Mouse (Mus musculus) Patski (cell line): Measurements from ENCODE around the gene Gzmm. TPM values are rescaled to one million over a fixed set of nuclear protein-coding genes. Genes with fewer than 3 reads are reported as not detected.

Experiments used
- ATAC-seq: fragments of 100-300 bp; one replicate; pipeline ENCODE4 v1.8.0; 2021
- CTCF ChIA-PET: fragments of 350-600 bp; sonication (Branson Sonifier 250); formaldehyde crosslinking; loops from one replicate; lab custom pipeline; 2022; ENCODE audit warnings: inconsistent platforms; lab: Charles Lee
- POLR2A ChIA-PET: fragments of 350-600 bp; sonication (Branson Sonifier 250); formaldehyde crosslinking; loops from one replicate; lab custom pipeline; 2022; ENCODE audit warnings: antibody characterized with exemption, inconsistent platforms; lab: Charles Lee
- DNase-seq: peaks from one replicate; pipeline ENCODE4 v3.0.0-alpha.2; 2011; ENCODE audit warnings: low read depth, low spot score
- H3K27me3 ChIP-seq: fragments of 371-371 bp; one replicate; pipeline ENCODE4 v1.5.1; 2021
- CTCF ChIP-seq: fragments of 100-300 bp; IDR thresholded peaks from one replicate; pipeline ENCODE4 v1.5.1; 2021
- in situ Hi-C: fragments of 300-500 bp; cut with MboI; formaldehyde crosslinking; loops from 3 replicates; pipeline ENCODE4 v1.11.1; 2018; ENCODE audit warnings: low pct_unique_long_range_greater_than_20kb, mixed read lengths
- polyA plus RNA-seq: library from polyadenylated mRNA; unstranded; gene quantifications from one replicate; pipeline ENCODE4 v1.2.3, GENCODE M21; 2021

The Gzmm gene
- polyA plus RNA-seq, 1 experiment from 2014 or later, result 0.47 TPM

- TF ChIP-seq CTCF, result no peak
- ATAC-seq (peak; percentile 33), DNase-seq (no peak)
- H3K27me3 ChIP-seq, result no peaks in the 10 kb centered on the region
- ChIA-PET POLR2A (no interaction called here), CTCF (no interaction called here)
- in situ Hi-C loops, result no loop called here
Measured at GRCm38 (mm10) chr10:79707759-79708158, 18.9 kb downstream of the Gzmm start.

- POLR2A ChIA-PET, result no interaction called here
- in situ Hi-C loops, result no loop called here
Measured at GRCm38 (mm10) chr10:79708668-79709067, 19.8 kb downstream of the Gzmm start.

GRCm38 (mm10) chr10:79709307-79709706 lies 20.5 kb downstream of the Gzmm start:
- no peak for TF ChIP-seq CTCF
- ChIA-PET POLR2A (no interaction called here), CTCF (interaction anchor here (1.2 kb wide), 1 partner anchor 9 kb away, joined by 3 read pairs; no protein-coding TSS in a partner anchor)
- no peak for ATAC-seq
- in situ Hi-C loops, result no loop called here
- DNase-seq, result no peak
- no peaks in the 10 kb centered on the region for H3K27me3 ChIP-seq

More at GRCm38 (mm10) chr10:79708668-79709067, 19.8 kb downstream of the Gzmm start:
- H3K27me3 ChIP-seq, result no peaks in the 10 kb centered on the region
- DNase-seq (no peak), ATAC-seq (no peak)
- no peak for TF ChIP-seq CTCF
- CTCF ChIA-PET, result no interaction called here

- no peak for ATAC-seq
- in situ Hi-C loops, result no loop called here
- POLR2A ChIA-PET, result no interaction called here
Measured at GRCm38 (mm10) chr10:79712029-79712428, 23.2 kb downstream of the Gzmm start.

GRCm38 (mm10) chr10:79712499-79713126 lies 23.8 kb downstream of the Gzmm start:
- in situ Hi-C loops, result no loop called here
- ATAC-seq (no peak), DNase-seq (no peak)
- POLR2A ChIA-PET, result no interaction called here
- CTCF ChIA-PET, result interaction anchor here (0.7 to 1.0 kb wide), 2 partner anchors 11 to 21 kb away, joined by 3 read pairs; no protein-coding TSS in a partner anchor
- no peaks in the 10 kb centered on the region for H3K27me3 ChIP-seq
- TF ChIP-seq CTCF, result no peak

More at GRCm38 (mm10) chr10:79712029-79712428, 23.2 kb downstream of the Gzmm start:
- no peak for TF ChIP-seq CTCF
- DNase-seq, result no peak
- no peaks in the 10 kb centered on the region for H3K27me3 ChIP-seq
- CTCF ChIA-PET, result interaction anchor here (0.7 to 1.0 kb wide), 2 partner anchors 12 to 21 kb away, joined by 3 read pairs; no protein-coding TSS in a partner anchor

GRCm38 (mm10) chr10:79713163-79713562 lies 24.3 kb downstream of the Gzmm start:
- ChIA-PET CTCF (no interaction called here), POLR2A (no interaction called here)
- TF ChIP-seq CTCF, result no peak
- DNase-seq (no peak), ATAC-seq (no peak)
- no peaks in the 10 kb centered on the region for H3K27me3 ChIP-seq
- in situ Hi-C loops, result no loop called here

- H3K27me3 ChIP-seq, result no peaks in the 10 kb centered on the region
- no peak for ATAC-seq
- POLR2A ChIA-PET, result interaction anchor here (1.3 to 2.2 kb wide), 4 partner anchors 9 to 50 kb away, joined by 3 to 9 read pairs (median 4); partner anchors contain the start of gene Bsg
- CTCF ChIA-PET, result no interaction called here
- in situ Hi-C loops, result no loop called here
- DNase-seq, result no peak
- TF ChIP-seq CTCF, result no peak
Measured at GRCm38 (mm10) chr10:79714996-79715395, 26.2 kb downstream of the Gzmm start.

GRCm38 (mm10) chr10:79716254-79716987 lies 27.6 kb downstream of the Gzmm start, which contains the start of gene Hcn2:
Gene Hcn2 (plus strand): TSS chr10:79716634.
- in situ Hi-C loops, result no loop called here
- no peak for DNase-seq
- ChIA-PET CTCF (no interaction called here), POLR2A (no interaction called here)
- H3K27me3 ChIP-seq, result no peaks in the 10 kb centered on the region
- ATAC-seq, result peak; percentile 35
- TF ChIP-seq CTCF, result no peak

GRCm38 (mm10) chr10:79716988-79717355 lies 28.2 kb downstream of the Gzmm start:
- DNase-seq (no peak), ATAC-seq (peak; percentile 22)
- ChIA-PET POLR2A (no interaction called here), CTCF (no interaction called here)
- TF ChIP-seq CTCF, result no peak
- in situ Hi-C loops, result no loop called here
- H3K27me3 ChIP-seq, result no peaks in the 10 kb centered on the region

- POLR2A ChIA-PET, result interaction anchor here (0.7 kb wide), 1 partner anchor 14 kb away, joined by 3 read pairs; the partner anchor contains the start of gene Bsg
- ATAC-seq, result no peak
- DNase-seq, result no peak
- no peak for TF ChIP-seq CTCF
- CTCF ChIA-PET, result interaction anchor here (1.5 kb wide), 1 partner anchor 8 kb away, joined by 3 read pairs; no protein-coding TSS in a partner anchor
- no peaks in the 10 kb centered on the region for H3K27me3 ChIP-seq
- in situ Hi-C loops, result no loop called here
Measured at GRCm38 (mm10) chr10:79717640-79718357, 29.0 kb downstream of the Gzmm start.
